Mouse (Mus musculus) neural tube, embryonic 13.5 days (tissue): ENCODE data around the gene Zfp652. TPM values are rescaled to one million over a fixed set of nuclear protein-coding genes. Genes with fewer than 3 reads are reported as not detected.

ENCODE experiments used
- ATAC-seq: fragments of 200-750 bp; cut with Nextera tagmentation; 2 replicates; pipeline ENCODE4 v1.8.0; 2017; ENCODE audit warnings: low read depth, mild to moderate bottlenecking, moderate TSS enrichment, moderate library complexity
- H3K27ac ChIP-seq: fragments of 300-500 bp; sonication (generic); replicated peaks from 2 replicates; pipeline ENCODE4 v1.5.1; 2015; ENCODE audit warnings: moderate library complexity, mild to moderate bottlenecking, inconsistent platforms
- H3K27me3 ChIP-seq: fragments of 300-500 bp; sonication (generic); 2 replicates; pipeline ENCODE4 v1.6.1; 2015; ENCODE audit warnings: mild to moderate bottlenecking, inconsistent platforms
- H3K36me3 ChIP-seq: fragments of 300-500 bp; sonication (generic); 2 replicates; pipeline ENCODE4 v1.6.1; 2015; ENCODE audit warnings: mild to moderate bottlenecking, inconsistent platforms
- H3K4me1 ChIP-seq: fragments of 300-500 bp; sonication (generic); replicated peaks from 2 replicates; pipeline ENCODE4 v1.6.1; 2015; ENCODE audit warnings: inconsistent platforms
- H3K4me2 ChIP-seq: fragments of 300-500 bp; sonication (generic); 2 replicates; pipeline ENCODE4 v1.6.1; 2015; ENCODE audit warnings: inconsistent platforms, mild to moderate bottlenecking, moderate library complexity
- H3K4me3 ChIP-seq: fragments of 300-500 bp; sonication (generic); 2 replicates; pipeline ENCODE4 v1.5.1; 2015; ENCODE audit warnings: mild to moderate bottlenecking, inconsistent platforms
- H3K9ac ChIP-seq: fragments of 300-500 bp; sonication (generic); 2 replicates; pipeline ENCODE4 v1.6.1; 2015; ENCODE audit warnings: moderate library complexity, mild to moderate bottlenecking, inconsistent platforms
- H3K9me3 ChIP-seq: fragments of 300-500 bp; sonication (generic); 2 replicates; pipeline ENCODE4 v1.6.1; 2016; ENCODE audit warnings: inconsistent platforms
- WGBS: fragments of 180-500 bp; shearing (Covaris S2); methylation state at CpG from one replicate; pipeline ENCODE4 v1.1.7; 2015; 5-methylcytosine and 5-hydroxymethylcytosine counted together
- polyA plus RNA-seq: library from polyadenylated mRNA; unstranded; fragments of >200 nt; fragmentation: Nextera tagmentation; extraction: Ambion mirVana; gene quantifications from 2 replicates; pipeline ENCODE4 v1.2.1, GENCODE M21; 2015

Gene Zfp652
- polyA plus RNA-seq, 1 experiment from 2014 or later = 30.1 TPM

DNA sequence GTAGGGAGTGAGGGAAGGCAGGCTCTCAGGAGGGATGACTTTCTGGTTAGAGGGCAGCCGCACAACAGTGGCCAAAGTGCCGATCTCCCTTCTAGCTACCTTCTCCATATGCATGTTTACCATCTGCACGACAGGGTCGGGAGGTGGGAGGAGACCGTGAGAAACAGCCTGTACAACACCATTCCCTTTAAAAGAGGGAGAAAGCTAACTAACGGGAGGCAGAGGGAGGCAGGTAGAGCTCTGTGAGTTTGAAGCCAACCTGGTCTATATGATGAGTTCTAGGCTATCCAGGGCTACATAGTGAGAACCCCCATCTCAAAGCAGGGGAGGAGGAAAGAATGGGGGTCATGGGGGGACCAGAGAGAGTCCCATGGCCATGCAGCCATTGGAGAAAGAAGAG lies 123.4 kb downstream of the Zfp652 start:
- H3K4me3 ChIP-seq = no peak overlapping the region
- no peak overlapping the region for H3K27ac ChIP-seq
- no peak overlapping the region for H3K9ac ChIP-seq
- no peaks in the 10 kb centered on the region for H3K9me3 ChIP-seq
- H3K27me3 ChIP-seq = peaks cover 88% of the 10 kb centered on the region
- peaks cover 38% of the 10 kb centered on the region for H3K4me1 ChIP-seq
- no peak for ATAC-seq
- no peaks in the 10 kb centered on the region for H3K36me3 ChIP-seq
- no peak overlapping the region for H3K4me2 ChIP-seq
- 42% methylated on average over 6 of the region's 6 CpGs for WGBS

DNA sequence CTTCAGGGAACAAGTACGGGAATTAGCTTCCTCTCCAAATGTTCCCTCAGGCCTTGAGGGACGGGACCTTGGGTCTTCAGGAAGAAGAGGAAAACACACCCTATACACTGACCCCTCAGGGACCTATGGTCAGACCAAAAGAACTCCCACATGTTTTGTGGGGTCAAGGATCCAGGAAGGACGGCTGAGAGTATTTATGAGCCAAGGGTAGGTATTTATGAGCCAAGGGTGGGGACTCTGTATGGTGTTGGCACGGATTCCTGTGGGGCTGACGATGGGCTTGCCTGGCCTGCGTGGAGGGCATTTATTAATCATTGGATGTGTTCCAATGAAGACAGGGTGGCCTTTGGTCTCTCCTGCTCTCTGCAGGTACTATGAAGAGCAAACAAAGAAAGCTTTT lies 124.0 kb downstream of the Zfp652 start:
- 58% methylated on average over 6 of the region's 6 CpGs for WGBS
- Histone ChIP-seq H3K9ac (no peak overlapping the region), H3K4me2 (no peak overlapping the region), H3K27ac (no peak overlapping the region), H3K4me1 (peaks cover 31% of the 10 kb centered on the region), H3K27me3 (peaks cover 88% of the 10 kb centered on the region), H3K4me3 (no peak overlapping the region), H3K9me3 (no peaks in the 10 kb centered on the region), H3K36me3 (no peaks in the 10 kb centered on the region)
- no peak for ATAC-seq

DNA sequence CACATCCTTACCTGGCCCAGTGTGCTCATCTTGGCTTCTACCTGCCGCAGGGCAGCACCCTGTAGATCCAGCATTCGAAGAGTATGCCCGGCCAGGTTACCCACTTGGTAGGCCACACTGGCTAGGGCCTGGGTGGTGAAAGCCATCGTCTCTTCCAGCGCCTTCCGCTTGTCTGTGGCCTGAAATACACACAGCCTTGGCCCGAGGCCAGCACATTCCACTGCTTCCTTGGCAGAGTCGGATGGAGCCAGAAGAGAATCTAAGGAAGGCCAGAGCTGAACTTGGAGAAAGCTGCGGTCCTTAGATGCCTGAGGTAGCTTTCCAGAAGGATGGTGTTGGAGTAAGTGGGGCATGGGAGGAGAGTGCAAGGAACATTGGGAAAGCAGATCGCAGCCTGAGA lies 124.6 kb downstream of the Zfp652 start, which contains the start of gene Gngt2:
Gngt2 (plus strand) TSS at position 158 of the 400 bp plus-strand sequence.
- H3K9me3 ChIP-seq = no peaks in the 10 kb centered on the region
- peaks cover 32% of the 10 kb centered on the region for H3K4me1 ChIP-seq
- H3K4me3 ChIP-seq = no peak within 1 kb of the TSS
- ATAC-seq = no peak
- H3K27ac ChIP-seq = no peak within 1 kb of the TSS
- peaks cover 88% of the 10 kb centered on the region for H3K27me3 ChIP-seq
- 77% methylated on average over 10 of the region's 10 CpGs for WGBS
- no peaks in the 10 kb centered on the region for H3K36me3 ChIP-seq
- H3K4me2 ChIP-seq = no peak within 1 kb of the TSS
- H3K9ac ChIP-seq = no peak within 1 kb of the TSS

DNA sequence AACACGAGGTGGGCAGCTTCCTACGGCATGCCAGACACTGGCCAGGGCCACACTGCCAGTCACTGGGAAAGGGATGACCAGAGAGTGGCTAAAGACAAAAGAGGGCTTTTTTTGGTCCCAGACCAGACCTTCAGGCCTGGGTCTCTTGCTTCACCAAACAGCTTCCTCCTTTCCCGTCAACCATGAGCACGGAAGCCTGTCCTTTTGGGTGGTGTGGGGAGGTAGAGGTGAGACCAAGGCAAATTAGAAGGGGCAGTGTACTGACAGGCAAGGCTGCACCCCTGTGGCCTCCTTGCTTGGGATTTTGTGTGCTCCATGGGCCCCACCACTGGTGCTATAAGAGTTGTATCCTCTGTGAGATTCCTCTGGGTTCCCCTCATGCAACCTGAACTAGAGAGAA lies 126.1 kb downstream of the Zfp652 start:
- Histone ChIP-seq H3K27ac (no peak overlapping the region), H3K4me1 (peaks cover 29% of the 10 kb centered on the region), H3K4me2 (no peak overlapping the region), H3K9me3 (no peaks in the 10 kb centered on the region), H3K27me3 (peaks cover 75% of the 10 kb centered on the region), H3K4me3 (no peak overlapping the region), H3K9ac (no peak overlapping the region), H3K36me3 (no peaks in the 10 kb centered on the region)
- 72% methylated on average over 4 of the region's 4 CpGs for WGBS
- ATAC-seq = no peak

DNA sequence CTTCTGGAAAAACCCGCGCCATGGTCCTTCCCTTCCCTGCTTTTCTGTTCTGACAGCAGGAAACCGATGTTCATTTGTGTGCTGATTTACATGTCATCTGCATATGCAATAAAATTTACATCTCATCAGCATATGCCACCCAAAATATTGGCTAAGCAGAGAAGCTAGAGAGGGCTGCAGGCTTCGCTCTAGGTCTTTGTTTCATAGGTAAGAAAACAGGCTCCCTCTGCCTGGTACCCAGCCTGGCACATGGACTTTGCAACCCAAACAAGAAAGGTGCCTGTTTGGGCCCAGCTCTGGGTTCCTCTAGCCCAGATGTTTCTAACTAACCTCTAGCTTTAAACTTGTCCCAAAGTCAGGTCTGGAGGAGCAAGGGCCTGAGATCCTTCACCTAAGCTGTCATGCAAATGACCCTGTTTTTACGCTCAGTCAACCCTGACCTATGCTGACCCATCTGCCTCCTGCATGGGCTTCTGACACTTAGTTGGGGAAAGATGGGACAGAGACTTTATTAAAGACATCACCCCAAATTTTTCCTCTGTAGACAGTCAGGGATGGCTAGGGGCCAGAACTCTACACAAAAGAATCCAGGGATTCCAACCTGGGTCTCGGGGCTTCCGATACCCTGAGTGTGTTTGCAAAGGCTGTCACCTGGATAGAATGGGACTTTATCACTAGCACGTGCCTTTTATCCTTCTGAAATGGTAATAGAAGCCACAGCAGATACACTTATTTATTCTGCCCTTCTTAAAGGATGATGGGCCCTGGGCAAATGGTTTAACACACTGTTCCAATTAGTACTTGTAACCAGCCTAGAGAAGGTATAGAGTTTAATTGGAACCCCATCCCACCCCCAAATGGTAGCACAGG lies 126.8 kb downstream of the Zfp652 start:
- H3K27ac ChIP-seq = no peak overlapping the region
- no peak for ATAC-seq
- peaks cover 69% of the 10 kb centered on the region for H3K27me3 ChIP-seq
- H3K4me2 ChIP-seq = no peak overlapping the region
- H3K4me3 ChIP-seq = no peak overlapping the region
- no peaks in the 10 kb centered on the region for H3K9me3 ChIP-seq
- no peaks in the 10 kb centered on the region for H3K36me3 ChIP-seq
- H3K9ac ChIP-seq = no peak overlapping the region
- WGBS = 72% methylated on average over 8 of the region's 8 CpGs
- H3K4me1 ChIP-seq = peaks cover 23% of the 10 kb centered on the region

DNA sequence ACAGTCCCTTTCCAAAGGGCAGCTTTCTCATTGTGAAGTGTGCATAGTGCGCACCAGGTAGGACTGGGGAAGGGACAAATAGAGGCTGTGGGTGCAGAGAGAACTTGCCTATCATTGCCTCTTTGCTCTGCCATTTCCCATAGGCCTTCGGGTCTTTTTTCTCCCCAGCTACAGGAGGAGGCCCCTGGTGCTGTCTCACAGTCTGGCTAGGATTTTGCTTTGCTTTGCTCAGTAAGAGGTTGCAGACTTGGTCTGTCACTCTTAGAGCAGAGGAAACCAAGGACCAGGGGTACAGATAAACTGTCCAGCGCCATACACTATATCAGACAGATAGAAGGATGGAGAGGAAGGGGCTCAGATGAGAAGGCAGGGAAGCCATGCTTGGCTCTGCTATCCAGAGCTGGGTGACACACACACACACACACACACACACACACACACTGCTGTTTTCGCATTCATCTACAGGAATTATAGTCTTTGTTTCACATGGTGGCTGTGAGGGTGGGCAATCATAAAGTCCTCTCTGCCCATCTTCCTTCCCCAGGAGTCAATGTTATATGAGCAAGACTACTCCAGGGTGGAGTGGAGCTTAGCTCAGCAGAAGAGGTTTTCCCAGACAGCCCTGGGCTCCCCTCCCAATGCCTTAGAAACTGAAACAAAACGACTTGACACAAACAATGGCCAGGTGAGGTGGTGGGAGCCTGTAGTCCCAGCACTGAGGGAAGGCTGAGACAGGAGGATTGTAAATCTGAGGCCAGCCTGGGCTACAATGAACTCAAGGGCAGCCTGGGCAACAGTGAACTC lies 128.4 kb downstream of the Zfp652 start:
- Histone ChIP-seq H3K4me3 (0 out of 2 replicates have a peak overlapping the region, but pooled peaks have one; percentile 6), H3K36me3 (no peaks in the 10 kb centered on the region), H3K9me3 (no peaks in the 10 kb centered on the region), H3K4me2 (peak overlapping the region; percentile 19; the same call in 1 of the 2 replicates), H3K4me1 (peaks cover 18% of the 10 kb centered on the region), H3K27me3 (peaks cover 52% of the 10 kb centered on the region), H3K27ac (no peak overlapping the region), H3K9ac (no peak overlapping the region; the same call in 1 of the 2 replicates)
- WGBS = 72% methylated on average over 5 of the region's 5 CpGs
- ATAC-seq = no peak

DNA sequence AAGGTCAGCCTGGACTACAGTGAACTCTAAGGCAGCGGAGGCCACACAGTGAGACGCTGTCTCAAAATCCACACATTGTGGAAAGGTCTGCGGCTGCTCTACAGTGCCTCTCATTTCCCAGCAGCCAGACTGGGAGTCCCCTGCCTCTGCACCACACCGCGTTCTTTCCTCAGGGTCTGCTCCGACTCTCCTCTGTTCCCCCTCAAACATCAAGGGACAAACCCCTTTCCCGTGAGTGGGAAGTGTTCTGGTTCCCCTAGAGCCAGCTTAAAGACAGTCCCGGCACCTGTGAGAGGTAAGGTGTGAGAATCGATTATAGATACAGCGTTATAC lies 129.0 kb downstream of the Zfp652 start:
- H3K27me3 ChIP-seq = peaks cover 46% of the 10 kb centered on the region
- 67% methylated on average over 10 of the region's 10 CpGs for WGBS
- ATAC-seq = no peak
- peak overlapping the region; percentile 19; the same call in 1 of the 2 replicates for H3K4me2 ChIP-seq
- no peak overlapping the region for H3K27ac ChIP-seq
- no peaks in the 10 kb centered on the region for H3K36me3 ChIP-seq
- H3K4me1 ChIP-seq = peaks cover 15% of the 10 kb centered on the region
- peak overlapping the region; percentile 6; the same call in 1 of the 2 replicates for H3K4me3 ChIP-seq
- no peak overlapping the region; the same call in 1 of the 2 replicates for H3K9ac ChIP-seq
- H3K9me3 ChIP-seq = no peaks in the 10 kb centered on the region

DNA sequence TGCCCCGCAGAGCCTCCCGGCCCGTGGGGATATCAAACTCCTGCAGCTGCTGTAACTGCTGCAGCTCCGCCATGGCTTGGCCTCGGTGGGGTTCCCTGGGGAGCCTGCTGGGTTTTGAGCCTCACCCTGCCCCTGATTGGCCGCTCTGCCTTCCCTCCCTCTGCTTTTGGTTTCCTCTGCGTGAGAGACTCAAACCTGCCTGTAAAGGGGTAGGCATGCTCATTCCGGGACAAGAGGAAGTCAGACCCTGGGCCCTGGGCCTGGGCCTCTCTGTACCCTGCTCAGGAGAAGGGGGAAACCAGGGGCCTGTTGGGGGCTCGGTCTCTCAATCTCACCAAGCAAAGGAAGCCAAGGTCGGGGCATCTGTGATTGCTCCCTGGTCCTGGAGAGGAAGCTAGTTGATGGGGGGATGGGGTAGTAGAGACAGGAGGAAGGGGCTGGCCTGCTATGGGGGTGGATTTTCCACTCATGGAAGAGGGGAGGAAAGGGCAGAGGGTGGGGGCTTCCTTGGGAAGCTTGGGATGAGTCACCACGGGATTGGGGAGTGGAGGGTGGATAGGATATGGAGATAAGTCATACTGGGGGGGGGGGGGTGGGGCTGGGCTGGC lies 129.7 kb downstream of the Zfp652 start, which contains the start of gene Abi3:
Abi3 (minus strand) TSS at position 403 of the 608 bp plus-strand sequence.
- peak within 1 kb of the TSS; percentile 38; the same call in 1 of the 2 replicates for H3K9ac ChIP-seq
- peak within 1 kb of the TSS; percentile 6; the same call in 1 of the 2 replicates for H3K4me3 ChIP-seq
- no peaks in the 10 kb centered on the region for H3K9me3 ChIP-seq
- no peaks in the 10 kb centered on the region for H3K36me3 ChIP-seq
- no peak within 1 kb of the TSS for H3K27ac ChIP-seq
- peaks cover 8% of the 10 kb centered on the region; the same call in 1 of the 2 replicates for H3K4me1 ChIP-seq
- WGBS = 12% methylated on average over 11 of the region's 11 CpGs
- H3K4me2 ChIP-seq = peak within 1 kb of the TSS; percentile 19
- H3K27me3 ChIP-seq = peaks cover 39% of the 10 kb centered on the region
- peak; percentile 27; the same call in 1 of the 2 replicates for ATAC-seq

DNA sequence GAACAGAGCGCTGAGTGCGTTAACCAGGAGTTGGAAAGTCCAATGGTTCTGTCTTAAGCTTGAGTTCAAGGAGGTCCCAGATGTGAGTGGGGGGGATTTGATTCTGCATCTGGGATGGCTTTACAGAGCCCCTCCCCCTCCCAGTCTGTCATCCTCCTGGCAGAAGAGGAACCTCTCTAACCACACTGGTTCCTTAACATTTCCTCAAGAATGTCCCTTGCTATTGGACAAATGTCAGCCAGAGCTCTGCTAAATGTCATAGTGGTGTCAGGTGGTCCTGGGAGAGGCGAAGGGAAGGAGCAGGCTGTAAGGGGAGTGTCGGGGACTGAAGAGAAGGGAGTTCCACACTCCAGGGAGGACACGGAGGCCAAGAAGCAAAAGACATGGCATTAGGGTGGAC lies 130.5 kb downstream of the Zfp652 start:
- H3K9me3 ChIP-seq = no peaks in the 10 kb centered on the region
- no peak overlapping the region for H3K4me3 ChIP-seq
- no peak overlapping the region for H3K9ac ChIP-seq
- H3K27me3 ChIP-seq = peaks cover 32% of the 10 kb centered on the region
- no peaks in the 10 kb centered on the region for H3K36me3 ChIP-seq
- WGBS = 69% methylated on average over 5 of the region's 5 CpGs
- no peak for ATAC-seq
- peaks cover 6% of the 10 kb centered on the region; the same call in 1 of the 2 replicates for H3K4me1 ChIP-seq
- H3K27ac ChIP-seq = no peak overlapping the region
- no peak overlapping the region for H3K4me2 ChIP-seq

DNA sequence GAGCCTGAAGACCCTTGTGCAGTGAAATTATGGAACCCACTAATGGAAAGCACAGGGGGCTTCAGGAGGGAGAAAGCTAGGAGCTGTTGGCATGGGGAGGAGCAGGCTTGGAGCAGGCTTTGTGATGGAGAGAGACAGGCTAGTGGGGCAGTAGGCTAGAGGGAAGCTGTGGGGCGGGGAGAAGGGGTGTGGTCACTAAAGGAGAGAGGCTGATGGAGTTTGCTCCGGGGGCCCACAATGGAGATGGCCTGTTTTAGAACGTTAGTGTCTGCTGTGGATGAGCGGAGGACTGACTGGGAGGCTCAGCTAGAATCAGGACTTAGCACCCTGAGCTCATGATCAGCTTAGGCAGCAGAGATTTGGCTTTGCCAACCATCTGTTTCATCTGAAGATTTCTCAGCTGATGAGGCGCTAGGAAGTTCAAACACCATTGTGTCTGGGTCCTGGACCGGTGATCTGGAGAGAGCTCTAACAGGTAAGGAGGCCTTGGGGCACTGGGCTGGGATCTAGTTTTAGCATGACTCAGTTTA lies 131.0 kb downstream of the Zfp652 start:
- peaks cover 6% of the 10 kb centered on the region; the same call in 1 of the 2 replicates for H3K4me1 ChIP-seq
- peaks cover 27% of the 10 kb centered on the region for H3K27me3 ChIP-seq
- H3K4me2 ChIP-seq = no peak overlapping the region
- WGBS = 52% methylated on average over 6 of the region's 6 CpGs
- H3K9ac ChIP-seq = no peak overlapping the region
- H3K9me3 ChIP-seq = no peaks in the 10 kb centered on the region
- H3K27ac ChIP-seq = no peak overlapping the region
- H3K4me3 ChIP-seq = no peak overlapping the region
- H3K36me3 ChIP-seq = no peaks in the 10 kb centered on the region
- ATAC-seq = no peak

DNA sequence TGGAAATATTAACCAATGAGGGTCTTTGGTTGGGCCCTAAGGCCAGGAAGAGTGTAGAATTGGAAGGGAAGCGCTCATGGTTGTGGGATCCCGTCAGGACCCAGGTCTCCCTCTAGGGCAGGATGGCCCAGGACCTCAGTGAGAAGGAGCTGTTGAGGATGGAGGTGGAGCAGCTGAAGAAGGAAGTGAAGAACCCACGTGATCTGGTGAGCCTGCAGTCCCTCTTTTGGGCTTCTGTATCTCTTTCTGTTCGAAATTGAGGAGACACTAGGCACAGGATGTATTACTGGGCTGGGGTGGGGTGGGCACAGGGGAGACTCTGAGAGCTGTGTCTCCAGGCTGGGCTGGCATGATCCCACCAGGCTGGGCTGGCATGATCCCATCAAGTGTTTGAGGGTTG lies 132.5 kb downstream of the Zfp652 start:
- no peak overlapping the region for H3K27ac ChIP-seq
- no peak overlapping the region for H3K4me2 ChIP-seq
- H3K27me3 ChIP-seq = peaks cover 22% of the 10 kb centered on the region
- WGBS = 79% methylated on average over 4 of the region's 4 CpGs
- no peak overlapping the region for H3K4me3 ChIP-seq
- peaks cover 6% of the 10 kb centered on the region; the same call in 1 of the 2 replicates for H3K4me1 ChIP-seq
- no peaks in the 10 kb centered on the region for H3K9me3 ChIP-seq
- no peak for ATAC-seq
- no peaks in the 10 kb centered on the region for H3K36me3 ChIP-seq
- H3K9ac ChIP-seq = no peak overlapping the region
